Mouse (Mus musculus): ENCODE results near the gene Btn2a2. TPM values are rescaled to one million over a fixed set of nuclear protein-coding genes. Genes with fewer than 3 reads are reported as not detected.
A peak's percentile ranks its signal among the peaks of the same experiment; 100 is the strongest.

Btn2a2 gene
- polyA plus RNA-seq, 1 experiment from 2014 or later: 0.07 TPM

DNA sequence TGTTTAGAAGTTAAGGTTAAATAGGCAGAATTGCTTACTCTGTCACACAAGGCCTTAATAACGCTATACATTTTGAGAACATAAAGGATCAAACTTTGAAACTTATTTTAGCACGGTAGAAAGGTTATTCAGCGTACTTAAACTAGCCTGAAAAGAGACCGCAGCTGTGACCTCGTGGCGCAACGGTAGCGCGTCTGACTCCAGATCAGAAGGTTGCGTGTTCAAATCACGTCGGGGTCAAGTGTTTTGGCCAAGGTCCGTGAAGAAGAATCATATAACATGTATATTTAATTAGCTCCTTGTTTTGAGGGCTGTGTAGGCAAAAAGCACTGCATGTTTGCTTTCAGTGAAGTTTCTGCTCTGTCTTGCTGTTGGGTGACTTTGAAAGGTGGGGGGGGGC is 17.7 kb upstream of the Btn2a2 start:
- Histone ChIP-seq H3K4me3 (ENCODE audit: low read depth, low read length) (no peak overlapping the region), H3K9ac (replicated peaks; ENCODE audit: low read depth) (no peak overlapping the region), H3K4me1 (ENCODE audit: insufficient read depth, low read depth, low read length) (no peaks in the 10 kb centered on the region), H3K27me3 (replicated peaks; ENCODE audit: insufficient read depth, low read length) (no peaks in the 10 kb centered on the region), H3K27ac (ENCODE audit: low read length) (no peak overlapping the region), H3K4me2 (replicated peaks; ENCODE audit: low read depth, low read length) (no peak overlapping the region; the same call in 1 of the 2 replicates), H3K36me3 (ENCODE audit: insufficient read depth, low read length) (no peaks in the 10 kb centered on the region), H3K9me3 (ENCODE audit: low read length) (no peaks in the 10 kb centered on the region)
- peak; percentile 33 for DNase-seq (ENCODE audit: low spot score)
- no peak for ATAC-seq
- TF ChIP-seq EP300 (IDR thresholded peaks at IDR 0.05): no peak
- no peak for TF ChIP-seq CTCF (IDR thresholded peaks at IDR 0.05)
- 18% methylated on average over 13 of the region's 13 CpGs for WGBS

- no peak overlapping the region for H3K9ac ChIP-seq (replicated peaks; ENCODE audit: low read depth)
- H3K27ac ChIP-seq (ENCODE audit: low read length): no peak overlapping the region
Measured at GRCm38 (mm10) chr13:23505662-23506345, 17.1 kb upstream of the Btn2a2 start.

DNA sequence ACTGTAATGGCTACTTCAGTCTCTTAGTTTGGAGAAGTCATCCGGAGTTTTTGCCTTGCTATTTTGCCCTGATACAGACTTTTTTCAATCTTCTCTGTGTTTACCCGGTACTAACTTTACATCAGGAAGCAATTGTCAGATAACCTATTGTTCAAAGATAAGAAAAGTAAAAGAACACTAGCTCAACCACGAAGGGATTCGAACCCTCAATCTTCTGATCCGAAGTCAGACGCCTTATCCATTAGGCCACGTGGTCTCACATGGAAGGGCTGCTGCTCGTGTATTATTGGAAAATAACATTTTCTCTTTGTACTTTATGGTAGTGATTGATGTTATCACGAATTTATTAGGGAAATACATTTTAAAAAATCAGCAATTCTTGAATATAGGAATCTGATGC is 15.1 kb upstream of the Btn2a2 start:
- Histone ChIP-seq H3K9ac (replicated peaks; ENCODE audit: low read depth) (no peak overlapping the region), H3K9me3 (ENCODE audit: low read length) (no peaks in the 10 kb centered on the region), H3K4me1 (ENCODE audit: insufficient read depth, low read depth, low read length) (no peaks in the 10 kb centered on the region), H3K27ac (ENCODE audit: low read length) (no peak overlapping the region), H3K36me3 (ENCODE audit: insufficient read depth, low read length) (no peaks in the 10 kb centered on the region), H3K4me3 (ENCODE audit: low read depth, low read length) (no peak overlapping the region), H3K4me2 (replicated peaks; ENCODE audit: low read depth, low read length) (no peak overlapping the region), H3K27me3 (replicated peaks; ENCODE audit: insufficient read depth, low read length) (no peaks in the 10 kb centered on the region)
- TF ChIP-seq CTCF (IDR thresholded peaks at IDR 0.05) (no peak), EP300 (IDR thresholded peaks at IDR 0.05) (no peak)
- DNase-seq (ENCODE audit: low spot score) (peak; percentile 44), ATAC-seq (no peak)
- 6% methylated on average over 9 of the region's 9 CpGs for WGBS

More at GRCm38 (mm10) chr13:23505662-23506345, 17.1 kb upstream of the Btn2a2 start:
- no peaks in the 10 kb centered on the region for H3K9me3 ChIP-seq (ENCODE audit: low read length)
- TF ChIP-seq CTCF (IDR thresholded peaks at IDR 0.05): no peak
- TF ChIP-seq EP300 (IDR thresholded peaks at IDR 0.05): no peak
- WGBS: 21% methylated on average over 14 of the region's 14 CpGs
- no peak overlapping the region; the same call in 1 of the 2 replicates for H3K4me2 ChIP-seq (replicated peaks; ENCODE audit: low read depth, low read length)
- no peaks in the 10 kb centered on the region for H3K4me1 ChIP-seq (ENCODE audit: insufficient read depth, low read depth, low read length)
- H3K27me3 ChIP-seq (replicated peaks; ENCODE audit: insufficient read depth, low read length): no peaks in the 10 kb centered on the region
- DNase-seq (ENCODE audit: low spot score) (no peak), ATAC-seq (no peak)
- no peaks in the 10 kb centered on the region for H3K36me3 ChIP-seq (ENCODE audit: insufficient read depth, low read length)
- H3K4me3 ChIP-seq (ENCODE audit: low read depth, low read length): no peak overlapping the region

DNA sequence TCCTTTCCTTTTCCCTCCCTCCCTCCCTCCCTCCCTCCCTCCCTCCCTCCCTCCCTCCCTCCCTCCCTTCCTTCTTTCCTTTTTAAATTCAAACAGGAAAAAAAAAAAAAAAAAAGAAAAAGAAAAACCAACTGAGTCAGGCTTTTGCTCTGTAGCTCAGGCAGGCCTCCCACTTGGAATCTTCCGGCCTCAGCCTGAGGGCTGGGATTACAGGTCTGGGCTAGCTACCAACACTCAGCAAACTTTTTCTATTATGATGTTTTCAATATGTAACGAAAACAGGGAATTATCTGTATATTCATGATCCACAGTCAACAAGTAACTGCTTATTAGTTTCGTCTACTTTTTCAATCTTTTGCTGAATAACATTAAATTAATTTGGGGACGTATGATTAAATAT is 14.3 kb upstream of the Btn2a2 start:
- ATAC-seq (no peak), DNase-seq (ENCODE audit: low spot score) (no peak)
- no peak overlapping the region for H3K4me3 ChIP-seq (ENCODE audit: low read depth, low read length)
- H3K9ac ChIP-seq (replicated peaks; ENCODE audit: low read depth): no peak overlapping the region
- H3K27ac ChIP-seq (ENCODE audit: low read length): no peak overlapping the region
- no peak overlapping the region for H3K4me2 ChIP-seq (replicated peaks; ENCODE audit: low read depth, low read length)
- H3K36me3 ChIP-seq (ENCODE audit: insufficient read depth, low read length): no peaks in the 10 kb centered on the region
- 66% methylated on average over 4 of the region's 4 CpGs for WGBS
- TF ChIP-seq EP300 (IDR thresholded peaks at IDR 0.05) (no peak), CTCF (IDR thresholded peaks at IDR 0.05) (no peak)
- H3K9me3 ChIP-seq (ENCODE audit: low read length): no peaks in the 10 kb centered on the region
- no peaks in the 10 kb centered on the region for H3K27me3 ChIP-seq (replicated peaks; ENCODE audit: insufficient read depth, low read length)
- no peaks in the 10 kb centered on the region for H3K4me1 ChIP-seq (ENCODE audit: insufficient read depth, low read depth, low read length)

- Histone ChIP-seq H3K4me1 (ENCODE audit: insufficient read depth, low read depth, low read length) (peaks cover 7% of the 10 kb centered on the region; the same call in 1 of the 2 replicates), H3K36me3 (ENCODE audit: insufficient read depth, low read length) (no peaks in the 10 kb centered on the region), H3K4me2 (replicated peaks; ENCODE audit: low read depth, low read length) (no peak overlapping the region), H3K27me3 (replicated peaks; ENCODE audit: insufficient read depth, low read length) (no peaks in the 10 kb centered on the region), H3K9me3 (ENCODE audit: low read length) (no peaks in the 10 kb centered on the region), H3K4me3 (ENCODE audit: low read depth, low read length) (no peak overlapping the region), H3K27ac (ENCODE audit: low read length) (no peak overlapping the region), H3K9ac (replicated peaks; ENCODE audit: low read depth) (no peak overlapping the region)
- TF ChIP-seq EP300 (IDR thresholded peaks at IDR 0.05): no peak
- no peak for TF ChIP-seq CTCF (IDR thresholded peaks at IDR 0.05)
- ATAC-seq (no peak), DNase-seq (ENCODE audit: low spot score) (no peak)
- 32% methylated on average over 9 of the region's 9 CpGs for WGBS
Measured at GRCm38 (mm10) chr13:23502031-23502567, 13.4 kb upstream of the Btn2a2 start.

DNA sequence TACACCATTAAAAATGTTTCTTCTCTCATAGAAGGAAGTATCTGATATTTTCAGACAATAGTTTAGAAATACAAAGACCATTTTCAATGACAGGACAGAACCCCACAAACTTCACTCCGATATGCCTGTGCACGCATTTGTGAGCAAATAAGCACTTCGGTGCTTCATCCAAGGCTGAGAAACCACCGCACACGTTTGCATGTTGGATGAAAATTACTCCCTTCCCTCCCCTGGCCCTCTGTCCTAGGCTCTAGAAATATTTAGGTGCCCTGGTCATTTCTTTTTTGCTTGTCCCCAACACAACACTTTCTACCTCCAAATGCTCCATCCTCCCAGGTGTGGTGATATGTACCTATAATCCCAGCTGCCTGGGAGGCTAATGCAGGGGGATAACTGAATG is 12.9 kb upstream of the Btn2a2 start:
- no peaks in the 10 kb centered on the region for H3K9me3 ChIP-seq (ENCODE audit: low read length)
- 27% methylated on average over 5 of the region's 5 CpGs for WGBS
- no peak overlapping the region for H3K27ac ChIP-seq (ENCODE audit: low read length)
- H3K4me1 ChIP-seq (ENCODE audit: insufficient read depth, low read depth, low read length): peaks cover 9% of the 10 kb centered on the region; the same call in 1 of the 2 replicates
- H3K9ac ChIP-seq (replicated peaks; ENCODE audit: low read depth): no peak overlapping the region
- no peak for TF ChIP-seq EP300 (IDR thresholded peaks at IDR 0.05)
- no peak for TF ChIP-seq CTCF (IDR thresholded peaks at IDR 0.05)
- DNase-seq (ENCODE audit: low spot score): no peak
- no peak overlapping the region for H3K4me3 ChIP-seq (ENCODE audit: low read depth, low read length)
- H3K27me3 ChIP-seq (replicated peaks; ENCODE audit: insufficient read depth, low read length): no peaks in the 10 kb centered on the region
- no peak for ATAC-seq
- H3K4me2 ChIP-seq (replicated peaks; ENCODE audit: low read depth, low read length): no peak overlapping the region
- no peaks in the 10 kb centered on the region for H3K36me3 ChIP-seq (ENCODE audit: insufficient read depth, low read length)
